Mouse (Mus musculus) forebrain, embryonic 14.5 days (tissue): ENCODE data around the gene Syne4. TPM values are rescaled to one million over a fixed set of nuclear protein-coding genes. Genes with fewer than 3 reads are reported as not detected.

Experiments
- ATAC-seq: fragments of 200-750 bp; cut with Nextera tagmentation; 2 replicates; pipeline ENCODE4 v1.8.0; 2017; ENCODE audit warnings: mild to moderate bottlenecking, moderate library complexity
- DNase-seq: peaks from one replicate; pipeline ENCODE4 v3.0.0-alpha.2; 2015; ENCODE audit warnings: low spot score
- H3K27ac ChIP-seq: fragments of 300-500 bp; sonication (generic); 2 replicates; pipeline ENCODE4 v1.5.1; 2014; ENCODE audit warnings: low read depth, mild to moderate bottlenecking, control low read depth, low read length, moderate library complexity
- H3K27me3 ChIP-seq: fragments of 300-500 bp; sonication (generic); replicated peaks from 2 replicates; pipeline ENCODE4 v1.6.1; 2014; ENCODE audit warnings: low read length, control low read depth, mixed read lengths; ENCODE audit not compliant: control insufficient read depth, insufficient read depth
- H3K36me3 ChIP-seq: fragments of 300-500 bp; sonication (generic); 2 replicates; pipeline ENCODE4 v1.6.1; 2014; ENCODE audit warnings: low read length, control low read depth; ENCODE audit not compliant: control insufficient read depth, insufficient read depth
- H3K4me1 ChIP-seq: fragments of 300-500 bp; sonication (generic); 2 replicates; pipeline ENCODE4 v1.6.1; 2014; ENCODE audit warnings: antibody characterized with exemption, low read length, control low read depth; ENCODE audit not compliant: control insufficient read depth, insufficient read depth
- H3K4me2 ChIP-seq: fragments of 300-500 bp; sonication (generic); 2 replicates; pipeline ENCODE4 v1.6.1; 2014; ENCODE audit warnings: mild to moderate bottlenecking, control low read depth, low read length
- H3K4me3 ChIP-seq: fragments of 300-500 bp; sonication (generic); 2 replicates; pipeline ENCODE4 v1.5.1; 2014; ENCODE audit warnings: low read depth, low read length, control low read depth
- H3K9ac ChIP-seq: fragments of 300-500 bp; sonication (generic); 2 replicates; pipeline ENCODE4 v1.6.1; 2014; ENCODE audit warnings: mild to moderate bottlenecking, low read length, control low read depth, moderate library complexity
- H3K9me3 ChIP-seq: fragments of 300-500 bp; sonication (generic); replicated peaks from 2 replicates; pipeline ENCODE4 v1.6.1; 2016; ENCODE audit warnings: low read length, control low read depth, mixed read lengths; ENCODE audit not compliant: control insufficient read depth
- WGBS: fragments of 180-500 bp; shearing (Covaris S2); extraction: QIAGEN DNeasy Blood & Tissue Kit; methylation state at CpG from one replicate; pipeline ENCODE4 v1.1.7; 2014; 5-methylcytosine and 5-hydroxymethylcytosine counted together
- polyA plus RNA-seq: library from polyadenylated mRNA; unstranded; fragments of >200 nt; fragmentation: Nextera tagmentation; extraction: Ambion mirVana; gene quantifications from 2 replicates; pipeline ENCODE4 v1.2.1, GENCODE M21; 2014

Syne4 gene
- polyA plus RNA-seq, 1 experiment from 2014 or later, result 3.6 TPM

GRCm38 (mm10) chr7:30347828-30348227, 33.2 kb downstream of the Syne4 start:
- Histone ChIP-seq H3K9me3 (no peaks in the 10 kb centered on the region), H3K9ac (no peak overlapping the region), H3K27ac (no peak overlapping the region), H3K36me3 (0 out of 2 replicates have a peak, but pooled peaks cover 2% of the 10 kb centered on the region), H3K4me2 (peak overlapping the region; percentile 23; the same call in 1 of the 2 replicates), H3K4me1 (peaks cover 3% of the 10 kb centered on the region; the same call in 1 of the 2 replicates), H3K4me3 (no peak overlapping the region), H3K27me3 (peaks cover 11% of the 10 kb centered on the region; the same call in 1 of the 2 replicates)
- ATAC-seq, result peak; percentile 77; the same call in 1 of the 2 replicates
- 3% methylated on average over 30 of the region's 30 CpGs for WGBS
- DNase-seq, result peak; percentile 81

GRCm38 (mm10) chr7:30353279-30353822, 38.7 kb downstream of the Syne4 start:
- Histone ChIP-seq H3K27ac (no peak overlapping the region), H3K9ac (no peak overlapping the region), H3K36me3 (peaks cover 35% of the 10 kb centered on the region), H3K4me2 (no peak overlapping the region), H3K4me3 (no peak overlapping the region), H3K4me1 (no peaks in the 10 kb centered on the region; the same call in 1 of the 2 replicates), H3K9me3 (no peaks in the 10 kb centered on the region), H3K27me3 (0 out of 2 replicates have a peak, but pooled peaks cover 6% of the 10 kb centered on the region)
- 14% methylated on average over 6 of the region's 6 CpGs for WGBS
- DNase-seq, result peak; percentile 80
- peak; percentile 76 for ATAC-seq

GRCm38 (mm10) chr7:30354059-30354458, 39.5 kb downstream of the Syne4 start:
- Histone ChIP-seq H3K27ac (no peak overlapping the region), H3K27me3 (0 out of 2 replicates have a peak, but pooled peaks cover 2% of the 10 kb centered on the region), H3K4me3 (no peak overlapping the region), H3K4me1 (no peaks in the 10 kb centered on the region; the same call in 1 of the 2 replicates), H3K9ac (no peak overlapping the region), H3K9me3 (no peaks in the 10 kb centered on the region), H3K36me3 (peaks cover 35% of the 10 kb centered on the region), H3K4me2 (no peak overlapping the region)
- 84% methylated on average over 4 of the region's 4 CpGs for WGBS
- ATAC-seq (peak; percentile 29; the same call in 1 of the 2 replicates), DNase-seq (no peak)

- Histone ChIP-seq H3K4me1 (peaks cover 20% of the 10 kb centered on the region), H3K36me3 (peaks cover 46% of the 10 kb centered on the region), H3K27me3 (no peaks in the 10 kb centered on the region), H3K9me3 (no peaks in the 10 kb centered on the region), H3K4me3 (no peak overlapping the region), H3K4me2 (no peak overlapping the region), H3K27ac (no peak overlapping the region), H3K9ac (no peak overlapping the region)
- ATAC-seq, result no peak
- 85% methylated on average over 7 of the region's 7 CpGs for WGBS
- DNase-seq, result no peak
Observed at GRCm38 (mm10) chr7:30358378-30359186, 44.0 kb downstream of the Syne4 start.

- 93% methylated on average over 31 of the region's 31 CpGs for WGBS
- no peak overlapping the region for H3K9ac ChIP-seq
- H3K27ac ChIP-seq, result no peak overlapping the region
- no peak for ATAC-seq
- no peaks in the 10 kb centered on the region for H3K9me3 ChIP-seq
- DNase-seq, result no peak
- H3K36me3 ChIP-seq, result peaks cover 46% of the 10 kb centered on the region
- H3K4me1 ChIP-seq, result peaks cover 20% of the 10 kb centered on the region
- no peak overlapping the region for H3K4me3 ChIP-seq
- no peak overlapping the region for H3K4me2 ChIP-seq
- H3K27me3 ChIP-seq, result no peaks in the 10 kb centered on the region
Observed at GRCm38 (mm10) chr7:30359276-30359865, 44.8 kb downstream of the Syne4 start.

GRCm38 (mm10) chr7:30360028-30360427, 45.4 kb downstream of the Syne4 start:
- H3K9ac ChIP-seq, result no peak overlapping the region
- H3K4me3 ChIP-seq, result no peak overlapping the region
- ATAC-seq (no peak), DNase-seq (no peak)
- H3K27ac ChIP-seq, result no peak overlapping the region
- no peak overlapping the region for H3K4me2 ChIP-seq
- WGBS, result 93% methylated on average over 17 of the region's 17 CpGs
- no peaks in the 10 kb centered on the region for H3K9me3 ChIP-seq
- H3K36me3 ChIP-seq, result peaks cover 45% of the 10 kb centered on the region
- H3K27me3 ChIP-seq, result 0 out of 2 replicates have a peak, but pooled peaks cover 4% of the 10 kb centered on the region
- H3K4me1 ChIP-seq, result peaks cover 20% of the 10 kb centered on the region

GRCm38 (mm10) chr7:30362652-30363343, 48.2 kb downstream of the Syne4 start, which contains the start of gene Lrfn3:
Gene Lrfn3 (minus strand): TSS chr7:30362772.
- H3K4me1 ChIP-seq, result peaks cover 20% of the 10 kb centered on the region
- WGBS, result 1% methylated on average over 43 of the region's 55 CpGs

GRCm38 (mm10) chr7:30363344-30363738, 48.7 kb downstream of the Syne4 start:
- peaks cover 20% of the 10 kb centered on the region for H3K4me1 ChIP-seq
- no peak overlapping the region for H3K27ac ChIP-seq
- H3K27me3 ChIP-seq, result 0 out of 2 replicates have a peak, but pooled peaks cover 4% of the 10 kb centered on the region
- DNase-seq (no peak), ATAC-seq (no peak; the same call in 1 of the 2 replicates)
- 62% methylated on average over 6 of the region's 6 CpGs for WGBS
- no peaks in the 10 kb centered on the region for H3K9me3 ChIP-seq
- H3K4me2 ChIP-seq, result peak overlapping the region; percentile 78
- peak overlapping the region; percentile 95 for H3K9ac ChIP-seq
- peaks cover 14% of the 10 kb centered on the region for H3K36me3 ChIP-seq
- H3K4me3 ChIP-seq, result peak overlapping the region; percentile 83

More at GRCm38 (mm10) chr7:30362652-30363343, 48.2 kb downstream of the Syne4 start, which contains the start of gene Lrfn3:
- Histone ChIP-seq H3K27ac (peak within 1 kb of the TSS; percentile 24; the same call in 1 of the 2 replicates), H3K36me3 (peaks cover 19% of the 10 kb centered on the region), H3K27me3 (0 out of 2 replicates have a peak, but pooled peaks cover 4% of the 10 kb centered on the region), H3K4me3 (peak within 1 kb of the TSS; percentile 83), H3K4me2 (peak within 1 kb of the TSS; percentile 78), H3K9ac (peak within 1 kb of the TSS; percentile 95), H3K9me3 (no peaks in the 10 kb centered on the region)
- DNase-seq, result peak; percentile 96
- peak; percentile 85 for ATAC-seq
